Mouse (Mus musculus) liver, postnatal 0 days (tissue): ENCODE measurements at regions not wholly inside any gene's neighbourhood (a gene's known extent, or its start where the extent isn't known, plus 50 kb on each side); places are given as distances from the start of the nearest gene placed in this dataset.

Experiments used
- ATAC-seq: fragments of 200-750 bp; cut with Nextera tagmentation; 2 replicates; pipeline ENCODE4 v1.8.0; 2017; ENCODE audit warnings: mild to moderate bottlenecking, moderate library complexity
- DNase-seq: peaks from one replicate; pipeline ENCODE4 v3.0.0-alpha.2; 2016
- H3K27ac ChIP-seq: fragments of 300-500 bp; sonication (generic); 2 replicates; pipeline ENCODE4 v1.5.1; 2014; ENCODE audit warnings: antibody characterized with exemption, moderate library complexity, mild to moderate bottlenecking, low read depth
- H3K27me3 ChIP-seq: fragments of 300-500 bp; sonication (generic); 2 replicates; pipeline ENCODE4 v1.6.1; 2014; ENCODE audit warnings: low read length, control low read depth, mixed read lengths; ENCODE audit not compliant: insufficient read depth
- H3K36me3 ChIP-seq: fragments of 300-500 bp; sonication (generic); replicated peaks from 2 replicates; pipeline ENCODE4 v1.6.1; 2014; ENCODE audit warnings: mild to moderate bottlenecking, control low read depth, low read length, moderate library complexity, mixed read lengths; ENCODE audit not compliant: insufficient read depth
- H3K4me1 ChIP-seq: fragments of 300-500 bp; sonication (generic); 2 replicates; pipeline ENCODE4 v1.6.1; 2014; ENCODE audit warnings: antibody characterized with exemption, mild to moderate bottlenecking, control low read depth; ENCODE audit not compliant: insufficient read depth
- H3K4me2 ChIP-seq: fragments of 300-500 bp; sonication (generic); 2 replicates; pipeline ENCODE4 v1.6.1; 2014; ENCODE audit warnings: low read depth, mild to moderate bottlenecking, low read length, moderate library complexity, mixed read lengths
- H3K4me3 ChIP-seq: fragments of 300-500 bp; sonication (generic); 2 replicates; pipeline ENCODE4 v1.5.1; 2014; ENCODE audit warnings: low read depth, low read length
- H3K9ac ChIP-seq: fragments of 300-500 bp; sonication (generic); replicated peaks from 2 replicates; pipeline ENCODE4 v1.6.1; 2014; ENCODE audit warnings: mild to moderate bottlenecking, moderate library complexity
- H3K9me3 ChIP-seq: fragments of 300-500 bp; sonication (generic); 2 replicates; pipeline ENCODE4 v1.6.1; 2016; ENCODE audit warnings: mild to moderate bottlenecking, control low read depth, low read length, mixed read lengths
- CTCF ChIP-seq: sonication (generic); IDR thresholded peaks from 2 replicates; pipeline ENCODE4 v1.5.1; 2016; ENCODE audit warnings: antibody characterized with exemption, low read depth
- EP300 ChIP-seq: IDR thresholded peaks from 2 replicates; pipeline ENCODE4 v1.6.1; 2016; ENCODE audit warnings: antibody characterized with exemption, low read depth, mild to moderate bottlenecking
- WGBS: fragments of 180-500 bp; shearing (Covaris S2); extraction: QIAGEN DNeasy Blood & Tissue Kit; methylation state at CpG from one replicate; pipeline ENCODE4 v1.1.7; 2014; ENCODE audit not compliant: insufficient replicate concordance; 5-methylcytosine and 5-hydroxymethylcytosine counted together

GRCm38 (mm10) chr8:54330106-54330505 is 199.3 kb upstream of the Asb5 start:
- TF ChIP-seq CTCF, result no peak
- TF ChIP-seq EP300, result no peak
- Histone ChIP-seq H3K9me3 (no peaks in the 10 kb centered on the region), H3K27me3 (no peaks in the 10 kb centered on the region), H3K9ac (no peak overlapping the region), H3K4me3 (no peak overlapping the region), H3K4me1 (no peaks in the 10 kb centered on the region), H3K4me2 (no peak overlapping the region), H3K27ac (no peak overlapping the region), H3K36me3 (no peaks in the 10 kb centered on the region)
- ATAC-seq, result no peak
- WGBS, result 75% methylated on average over 1 of the region's 1 CpGs
- no peak for DNase-seq

DNA sequence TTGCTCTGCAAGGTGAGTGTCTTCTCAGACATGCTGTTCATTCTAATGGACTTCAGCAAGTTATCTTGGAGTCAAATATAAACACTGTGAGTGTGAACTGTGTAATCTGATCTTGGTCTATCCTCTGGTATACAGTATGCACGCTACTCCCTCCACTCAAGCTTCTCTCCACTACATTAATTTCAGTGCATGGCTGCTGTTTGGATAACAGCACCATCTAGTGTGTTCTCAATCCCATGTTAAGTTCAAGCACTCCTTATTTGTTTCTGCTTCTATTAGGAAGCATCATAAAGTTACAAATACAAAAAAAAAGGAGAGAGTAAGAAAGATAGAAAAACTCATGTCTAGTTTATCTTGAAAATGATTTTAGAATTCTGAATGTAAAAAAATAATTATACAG is 197.5 kb upstream of the Asb5 start:
- Histone ChIP-seq H3K36me3 (no peaks in the 10 kb centered on the region), H3K9ac (no peak overlapping the region), H3K9me3 (no peaks in the 10 kb centered on the region), H3K4me3 (no peak overlapping the region), H3K27ac (no peak overlapping the region), H3K27me3 (no peaks in the 10 kb centered on the region), H3K4me1 (no peaks in the 10 kb centered on the region), H3K4me2 (no peak overlapping the region)
- no peak for ATAC-seq
- no peak for TF ChIP-seq EP300
- no peak for TF ChIP-seq CTCF
- DNase-seq, result no peak
- WGBS, result 36% methylated on average over 1 of the region's 1 CpGs

GRCm38 (mm10) chr8:54351123-54351522 is 178.3 kb upstream of the Asb5 start:
- no peaks in the 10 kb centered on the region for H3K4me1 ChIP-seq
- H3K36me3 ChIP-seq, result no peaks in the 10 kb centered on the region
- H3K9me3 ChIP-seq, result no peaks in the 10 kb centered on the region
- WGBS, result 66% methylated on average over 6 of the region's 6 CpGs
- H3K9ac ChIP-seq, result no peak overlapping the region
- ATAC-seq (no peak), DNase-seq (no peak)
- no peak overlapping the region for H3K27ac ChIP-seq
- no peak for TF ChIP-seq EP300
- no peak for TF ChIP-seq CTCF
- no peaks in the 10 kb centered on the region for H3K27me3 ChIP-seq
- H3K4me2 ChIP-seq, result no peak overlapping the region
- no peak overlapping the region for H3K4me3 ChIP-seq

- Histone ChIP-seq H3K4me3 (no peak overlapping the region), H3K4me1 (no peaks in the 10 kb centered on the region), H3K27me3 (no peaks in the 10 kb centered on the region), H3K4me2 (no peak overlapping the region), H3K9me3 (no peaks in the 10 kb centered on the region), H3K9ac (no peak overlapping the region), H3K36me3 (no peaks in the 10 kb centered on the region), H3K27ac (no peak overlapping the region)
- WGBS, result 35% methylated on average over 3 of the region's 3 CpGs
- TF ChIP-seq CTCF (no peak), EP300 (no peak)
- ATAC-seq (no peak), DNase-seq (no peak)
Measured at GRCm38 (mm10) chr8:54361716-54362115, 167.7 kb upstream of the Asb5 start.

DNA sequence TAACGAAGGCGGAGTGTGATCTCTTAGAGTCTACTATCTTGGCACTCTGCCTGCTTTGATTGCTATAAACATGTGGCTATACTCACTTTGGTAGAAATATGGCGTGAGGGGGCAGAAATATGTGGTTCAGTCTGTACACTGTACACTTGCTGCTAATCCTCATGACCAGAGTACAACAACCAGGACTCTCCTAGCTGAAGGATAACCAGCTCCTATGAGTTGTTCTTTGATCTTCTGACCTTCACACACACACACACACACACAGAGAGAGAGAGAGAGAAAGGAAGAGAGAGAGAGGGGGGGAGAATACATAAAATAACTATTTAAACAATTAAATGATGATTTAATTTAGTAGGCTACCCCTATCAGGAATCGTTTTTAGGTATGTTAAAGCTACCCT is 158.9 kb upstream of the Asb5 start:
- H3K27me3 ChIP-seq, result no peaks in the 10 kb centered on the region
- no peak overlapping the region for H3K27ac ChIP-seq
- WGBS, result 78% methylated on average over 4 of the region's 4 CpGs
- H3K9ac ChIP-seq, result no peak overlapping the region
- H3K4me2 ChIP-seq, result no peak overlapping the region
- TF ChIP-seq EP300 (no peak), CTCF (no peak)
- H3K9me3 ChIP-seq, result no peaks in the 10 kb centered on the region
- DNase-seq (no peak), ATAC-seq (no peak)
- H3K4me1 ChIP-seq, result no peaks in the 10 kb centered on the region
- no peak overlapping the region for H3K4me3 ChIP-seq
- H3K36me3 ChIP-seq, result no peaks in the 10 kb centered on the region

GRCm38 (mm10) chr8:54371073-54371472 is 158.3 kb upstream of the Asb5 start:
- H3K4me2 ChIP-seq, result no peak overlapping the region
- no peaks in the 10 kb centered on the region for H3K27me3 ChIP-seq
- 28% methylated on average over 2 of the region's 2 CpGs for WGBS
- DNase-seq (no peak), ATAC-seq (no peak)
- no peaks in the 10 kb centered on the region for H3K4me1 ChIP-seq
- no peaks in the 10 kb centered on the region for H3K9me3 ChIP-seq
- TF ChIP-seq EP300 (no peak), CTCF (no peak)
- H3K36me3 ChIP-seq, result no peaks in the 10 kb centered on the region
- no peak overlapping the region for H3K9ac ChIP-seq
- H3K27ac ChIP-seq, result no peak overlapping the region
- no peak overlapping the region for H3K4me3 ChIP-seq

- no peak for ATAC-seq
- WGBS, result 72% methylated on average over 1 of the region's 1 CpGs
Measured at GRCm38 (mm10) chr8:54372921-54373320, 156.5 kb upstream of the Asb5 start.

More at GRCm38 (mm10) chr8:54372921-54373320, 156.5 kb upstream of the Asb5 start:
- DNase-seq, result no peak
- no peaks in the 10 kb centered on the region for H3K27me3 ChIP-seq
- no peaks in the 10 kb centered on the region for H3K9me3 ChIP-seq
- no peak overlapping the region for H3K9ac ChIP-seq
- H3K36me3 ChIP-seq, result no peaks in the 10 kb centered on the region
- H3K4me3 ChIP-seq, result no peak overlapping the region
- no peak overlapping the region for H3K4me2 ChIP-seq
- no peaks in the 10 kb centered on the region for H3K4me1 ChIP-seq
- TF ChIP-seq CTCF, result no peak
- TF ChIP-seq EP300, result no peak
- H3K27ac ChIP-seq, result no peak overlapping the region
